Mouse (Mus musculus) heart, embryonic 12.5 days (tissue): ENCODE results near the gene 3300002I08Rik. TPM values are rescaled to one million over a fixed set of nuclear protein-coding genes. Genes with fewer than 3 reads are reported as not detected.
A peak's percentile ranks its signal among the peaks of the same experiment; 100 is the strongest.
"Not testable (repeated sequence)": the region's sequence is repeated elsewhere in the genome, so short reads cannot be mapped to it uniquely, and the experiment has no call there.

Experiments
- ATAC-seq: fragments of 200-750 bp; cut with Nextera tagmentation; 2 replicates; pipeline ENCODE4 v1.8.0; 2017; ENCODE audit warnings: moderate TSS enrichment, moderate library complexity; ENCODE audit not compliant: insufficient number of reproducible peaks, low FRiP score
- H3K27ac ChIP-seq: fragments of 300-500 bp; sonication (generic); 2 replicates; pipeline ENCODE4 v1.5.1; 2016; ENCODE audit warnings: mild to moderate bottlenecking, moderate library complexity; ENCODE audit not compliant: poor library complexity, severe bottlenecking
- H3K27me3 ChIP-seq: fragments of 300-500 bp; sonication (generic); replicated peaks from 2 replicates; pipeline ENCODE4 v1.6.1; 2016; ENCODE audit warnings: mild to moderate bottlenecking, moderate library complexity
- H3K36me3 ChIP-seq: fragments of 300-500 bp; sonication (generic); 2 replicates; pipeline ENCODE4 v1.6.1; 2016; ENCODE audit warnings: mild to moderate bottlenecking, moderate library complexity
- H3K4me1 ChIP-seq: fragments of 300-500 bp; sonication (generic); replicated peaks from 2 replicates; pipeline ENCODE4 v1.6.1; 2016; ENCODE audit warnings: mild to moderate bottlenecking
- H3K4me2 ChIP-seq: fragments of 300-500 bp; sonication (generic); 2 replicates; pipeline ENCODE4 v1.6.1; 2016; ENCODE audit warnings: mild to moderate bottlenecking, moderate library complexity
- H3K4me3 ChIP-seq: fragments of 300-500 bp; sonication (generic); 2 replicates; pipeline ENCODE4 v1.5.1; 2016; ENCODE audit warnings: mild to moderate bottlenecking
- H3K9ac ChIP-seq: fragments of 300-500 bp; sonication (generic); 2 replicates; pipeline ENCODE4 v1.6.1; 2016; ENCODE audit warnings: mild to moderate bottlenecking, moderate library complexity
- H3K9me3 ChIP-seq: fragments of 300-500 bp; sonication (generic); replicated peaks from 2 replicates; pipeline ENCODE4 v1.6.1; 2016; ENCODE audit warnings: mild to moderate bottlenecking, moderate library complexity
- WGBS: fragments of 180-500 bp; shearing (Covaris S2); methylation state at CpG from one replicate; pipeline ENCODE4 v1.1.7; 2016; 5-methylcytosine and 5-hydroxymethylcytosine counted together
- polyA plus RNA-seq: library from polyadenylated mRNA; unstranded; fragments of >200 nt; fragmentation: Nextera tagmentation; extraction: Ambion mirVana; gene quantifications from 2 replicates; pipeline ENCODE4 v1.2.1, GENCODE M21; 2016

Gene 3300002I08Rik
- polyA plus RNA-seq, result 4.9 and 5.4 TPM in 2 replicates

DNA sequence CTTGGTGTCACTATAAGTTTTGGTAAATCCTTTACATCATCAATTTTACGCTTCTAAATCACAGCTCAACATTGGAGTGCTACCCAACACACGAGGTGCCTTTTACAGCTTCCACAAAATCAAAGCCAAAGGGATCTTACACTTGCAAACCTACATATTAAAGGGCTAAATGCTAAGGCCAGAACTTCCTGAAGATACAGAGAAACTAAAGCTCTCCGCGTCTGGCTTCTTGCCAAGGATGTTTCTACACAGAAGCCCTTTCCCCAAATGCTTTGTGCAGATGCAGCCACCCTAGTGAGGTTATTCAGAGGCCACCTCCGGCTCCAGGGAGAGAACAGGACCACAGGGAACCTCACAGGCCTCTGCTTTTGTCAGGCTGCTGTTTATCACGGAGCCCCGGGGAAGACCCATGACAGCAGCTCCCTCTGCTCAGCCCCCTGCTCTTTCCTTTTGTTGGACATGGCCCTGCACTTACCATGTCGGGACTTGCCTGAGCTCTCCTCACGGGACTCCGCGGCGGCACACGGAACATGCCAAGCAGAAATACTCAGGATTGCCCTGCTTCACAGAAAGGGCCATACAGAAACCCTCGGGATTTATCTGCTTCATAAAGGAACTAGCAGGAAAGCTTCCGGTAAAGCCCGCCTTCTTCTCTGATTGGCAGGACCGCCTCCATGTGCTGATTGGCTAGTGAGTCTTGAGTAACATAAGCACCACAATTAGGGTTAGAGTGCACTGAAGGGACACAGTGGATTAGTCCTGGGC lies at the start of gene 3300002I08Rik:
Gene 3300002I08Rik, minus strand, starts transcription at position 653 of the 765 bp plus-strand sequence.
- peak within 1 kb of the TSS; percentile 65 for H3K4me2 ChIP-seq
- 7% methylated on average over 17 of the region's 17 CpGs for WGBS

DNA sequence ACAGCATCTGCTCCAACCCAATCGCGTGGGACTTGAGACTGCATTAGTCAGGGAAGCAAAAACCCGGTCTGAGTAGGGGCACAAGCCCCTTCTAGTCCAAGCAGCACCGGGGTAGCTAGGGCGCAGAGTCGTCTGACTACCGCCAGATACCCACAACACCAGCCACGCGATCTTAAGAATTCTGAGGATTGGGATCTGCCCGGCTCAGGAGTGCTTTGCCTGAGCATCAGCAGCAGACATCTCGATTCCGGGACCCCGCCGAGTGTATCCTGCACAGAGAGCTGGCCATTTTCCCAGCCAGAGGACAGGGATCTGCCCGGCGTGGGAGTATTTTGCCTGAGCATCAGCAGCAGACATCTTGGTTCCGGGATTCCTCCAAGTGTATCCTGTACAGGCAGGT lies 49.6 kb upstream of the 3300002I08Rik start:
- H3K36me3 ChIP-seq, result peaks cover 14% of the 10 kb centered on the region
- H3K27ac ChIP-seq, ATAC-seq, H3K9me3 ChIP-seq, H3K27me3 ChIP-seq, H3K9ac ChIP-seq, H3K4me3 ChIP-seq, H3K4me2 ChIP-seq, H3K4me1 ChIP-seq: not testable (repeated sequence)
- 84% methylated on average over 17 of the region's 17 CpGs for WGBS

More for the DNA sequence above, at the start of gene 3300002I08Rik:
- not testable (repeated sequence) for H3K4me1 ChIP-seq, H3K27me3 ChIP-seq, H3K36me3 ChIP-seq, H3K9me3 ChIP-seq
- Histone ChIP-seq H3K9ac (peak within 1 kb of the TSS; percentile 89), H3K27ac (peak within 1 kb of the TSS; percentile 91), H3K4me3 (peak within 1 kb of the TSS; percentile 91)
- ATAC-seq, result peak; percentile 97

- H3K4me2 ChIP-seq, result no peak overlapping the region
- 77% methylated on average over 1 of the region's 1 CpGs for WGBS
- ATAC-seq, result no peak
- H3K36me3 ChIP-seq, result no peaks in the 10 kb centered on the region
- no peaks in the 10 kb centered on the region for H3K4me1 ChIP-seq
- no peak overlapping the region for H3K4me3 ChIP-seq
- H3K27ac ChIP-seq, result no peak overlapping the region
- H3K27me3 ChIP-seq, result no peaks in the 10 kb centered on the region
- peaks cover 24% of the 10 kb centered on the region for H3K9me3 ChIP-seq
- no peak overlapping the region for H3K9ac ChIP-seq
Measured at GRCm38 (mm10) chr2:150390198-150390597, 27.6 kb upstream of the 3300002I08Rik start.

GRCm38 (mm10) chr2:150385553-150386106 lies 23.1 kb upstream of the 3300002I08Rik start:
- H3K36me3 ChIP-seq, H3K4me1 ChIP-seq, H3K4me3 ChIP-seq, ATAC-seq, H3K9ac ChIP-seq, H3K4me2 ChIP-seq, H3K27me3 ChIP-seq, H3K27ac ChIP-seq: not testable (repeated sequence)
- WGBS, result 89% methylated on average over 19 of the region's 19 CpGs
- H3K9me3 ChIP-seq, result peaks cover 17% of the 10 kb centered on the region; the same call in 1 of the 2 replicates

DNA sequence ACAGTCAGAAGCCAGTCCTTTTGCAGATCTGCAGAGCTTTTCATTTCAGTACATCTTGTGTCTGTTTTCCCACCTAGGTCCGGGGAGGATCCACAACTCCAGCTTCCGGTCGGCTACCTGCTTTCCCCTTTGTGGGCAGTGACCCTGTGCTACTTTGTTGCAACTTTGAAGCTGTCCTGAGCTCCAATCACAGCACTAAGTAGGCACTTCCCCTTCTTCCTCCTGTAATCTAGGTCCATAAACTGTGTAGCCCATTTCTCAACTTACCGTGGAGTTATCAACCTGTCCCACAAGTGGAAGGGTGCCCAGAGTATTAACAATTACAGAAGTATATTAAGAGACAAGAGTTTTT lies 289 bp upstream of the 3300002I08Rik start:
- WGBS, result 9% methylated on average over 4 of the region's 4 CpGs

DNA sequence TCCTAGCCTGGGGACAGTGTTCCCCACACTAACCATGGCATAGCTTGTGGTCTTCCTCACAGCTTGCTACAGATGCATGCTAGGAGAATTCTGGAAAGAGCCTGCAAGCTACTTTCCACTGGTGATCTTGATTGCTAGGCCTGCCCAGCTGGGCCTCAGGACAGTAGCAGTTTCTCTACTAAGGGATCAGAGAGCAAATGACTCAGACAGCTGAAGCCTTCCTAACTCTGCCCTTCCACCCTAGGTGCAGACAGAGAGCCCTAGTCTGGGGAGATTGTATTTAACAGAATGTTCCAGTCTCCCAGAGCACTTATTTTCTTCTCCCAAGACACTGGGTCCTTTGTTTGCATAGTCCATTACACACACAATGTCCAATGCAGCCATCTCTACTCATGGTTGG lies 5.4 kb downstream of the 3300002I08Rik start:
- not testable (repeated sequence) for ATAC-seq

More for the DNA sequence above, 289 bp upstream of the 3300002I08Rik start:
- Histone ChIP-seq H3K4me2 (peak overlapping the region; percentile 65), H3K4me1 (0 out of 2 replicates have a peak, but pooled peaks cover 3% of the 10 kb centered on the region), H3K4me3 (peak overlapping the region; percentile 91), H3K9me3 (no peaks in the 10 kb centered on the region), H3K9ac (peak overlapping the region; percentile 89), H3K27me3 (no peaks in the 10 kb centered on the region), H3K36me3 (no peaks in the 10 kb centered on the region), H3K27ac (peak overlapping the region; percentile 91; the same call in 1 of the 2 replicates)
- peak; percentile 46; the same call in 1 of the 2 replicates for ATAC-seq

DNA sequence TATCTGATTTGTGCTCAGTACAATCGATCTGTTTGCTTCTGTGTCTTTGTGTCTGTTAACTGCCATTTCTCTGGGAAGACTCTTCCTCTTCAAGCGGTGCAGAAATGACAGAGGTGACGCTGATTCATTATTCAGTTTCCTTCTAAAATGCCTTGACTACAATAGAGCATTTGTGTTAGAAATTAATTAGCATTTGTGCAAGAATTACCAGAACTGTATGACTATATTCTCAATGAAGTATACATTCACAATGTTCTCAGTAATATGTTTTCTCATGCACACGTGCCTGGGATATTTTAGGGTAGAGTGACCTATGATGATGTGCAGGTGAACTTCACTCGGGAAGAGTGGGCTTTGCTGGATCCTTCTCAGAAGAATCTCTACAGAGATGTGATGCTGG lies 39.2 kb downstream of the 3300002I08Rik start, which contains the start of gene Gm10130:
Gene Gm10130, plus strand, starts transcription at position 301 of the 400 bp plus-strand sequence.
- no peaks in the 10 kb centered on the region for H3K4me1 ChIP-seq
- H3K4me3 ChIP-seq, result no peak within 1 kb of the TSS
- WGBS, result 88% methylated on average over 5 of the region's 5 CpGs
- no peak within 1 kb of the TSS for H3K27ac ChIP-seq
- no peaks in the 10 kb centered on the region for H3K27me3 ChIP-seq
- no peak within 1 kb of the TSS for H3K9ac ChIP-seq
- H3K9me3 ChIP-seq, result peaks cover 27% of the 10 kb centered on the region
- H3K4me2 ChIP-seq, result no peak within 1 kb of the TSS
- H3K36me3 ChIP-seq, result peaks cover 57% of the 10 kb centered on the region
- ATAC-seq, result no peak

More for the DNA sequence above, 5.4 kb downstream of the 3300002I08Rik start:
- H3K9ac ChIP-seq, H3K36me3 ChIP-seq, H3K27ac ChIP-seq, H3K9me3 ChIP-seq, H3K4me2 ChIP-seq, H3K4me1 ChIP-seq, H3K27me3 ChIP-seq, H3K4me3 ChIP-seq: not testable (repeated sequence)

DNA sequence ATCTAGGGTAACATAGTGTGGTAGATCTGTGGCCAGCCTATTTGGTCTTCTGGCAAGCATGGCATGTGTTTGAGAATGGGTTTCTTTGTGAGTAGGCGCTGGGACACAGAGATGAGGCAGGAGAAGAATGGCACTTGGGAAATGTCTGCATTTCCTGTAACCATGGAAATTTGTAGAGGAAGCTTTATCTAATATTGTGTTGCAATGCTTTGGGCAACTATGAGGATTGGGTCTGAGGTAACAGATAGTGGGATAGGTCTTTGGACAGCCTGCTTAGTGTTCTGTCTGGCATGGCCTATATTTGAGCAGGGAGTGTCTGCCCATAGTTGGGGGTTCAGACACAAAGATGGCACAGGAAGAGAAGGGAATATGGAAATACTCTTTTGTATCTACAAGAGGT lies 43.6 kb downstream of the 3300002I08Rik start:
- no peak overlapping the region for H3K4me3 ChIP-seq
- WGBS, result 78% methylated on average over 1 of the region's 1 CpGs
- no peak overlapping the region for H3K9ac ChIP-seq
- peaks cover 28% of the 10 kb centered on the region for H3K9me3 ChIP-seq
- H3K4me1 ChIP-seq, result no peaks in the 10 kb centered on the region
- no peaks in the 10 kb centered on the region for H3K27me3 ChIP-seq
- H3K27ac ChIP-seq, result no peak overlapping the region
- ATAC-seq, result no peak
- no peak overlapping the region for H3K4me2 ChIP-seq
- peaks cover 54% of the 10 kb centered on the region for H3K36me3 ChIP-seq

DNA sequence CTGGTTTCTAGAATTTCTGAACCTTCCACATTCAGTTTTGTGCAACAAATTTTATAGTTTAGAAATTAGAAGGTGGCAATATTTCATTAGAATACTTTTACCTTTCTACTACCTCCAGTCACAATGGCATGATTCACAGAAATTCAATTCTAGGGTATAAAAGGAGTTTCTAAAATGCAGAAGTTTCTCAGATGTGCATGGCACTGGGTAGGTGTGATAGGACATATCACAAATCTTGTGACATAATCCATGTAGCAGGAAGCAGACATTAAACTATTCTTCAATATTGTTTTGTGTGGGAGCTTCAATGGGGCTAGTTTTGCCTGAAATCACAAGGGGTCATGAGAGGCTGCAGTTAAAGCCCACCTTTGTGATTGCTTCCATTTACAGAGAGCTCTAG lies 46.4 kb downstream of the 3300002I08Rik start:
- H3K4me2 ChIP-seq, result no peak overlapping the region
- peaks cover 40% of the 10 kb centered on the region for H3K36me3 ChIP-seq
- H3K4me1 ChIP-seq, result 0 out of 2 replicates have a peak, but pooled peaks cover 2% of the 10 kb centered on the region
- no peak overlapping the region for H3K4me3 ChIP-seq
- no peak for ATAC-seq
- H3K27me3 ChIP-seq, result no peaks in the 10 kb centered on the region
- no peak overlapping the region for H3K9ac ChIP-seq
- H3K9me3 ChIP-seq, result peaks cover 20% of the 10 kb centered on the region
- no peak overlapping the region for H3K27ac ChIP-seq

DNA sequence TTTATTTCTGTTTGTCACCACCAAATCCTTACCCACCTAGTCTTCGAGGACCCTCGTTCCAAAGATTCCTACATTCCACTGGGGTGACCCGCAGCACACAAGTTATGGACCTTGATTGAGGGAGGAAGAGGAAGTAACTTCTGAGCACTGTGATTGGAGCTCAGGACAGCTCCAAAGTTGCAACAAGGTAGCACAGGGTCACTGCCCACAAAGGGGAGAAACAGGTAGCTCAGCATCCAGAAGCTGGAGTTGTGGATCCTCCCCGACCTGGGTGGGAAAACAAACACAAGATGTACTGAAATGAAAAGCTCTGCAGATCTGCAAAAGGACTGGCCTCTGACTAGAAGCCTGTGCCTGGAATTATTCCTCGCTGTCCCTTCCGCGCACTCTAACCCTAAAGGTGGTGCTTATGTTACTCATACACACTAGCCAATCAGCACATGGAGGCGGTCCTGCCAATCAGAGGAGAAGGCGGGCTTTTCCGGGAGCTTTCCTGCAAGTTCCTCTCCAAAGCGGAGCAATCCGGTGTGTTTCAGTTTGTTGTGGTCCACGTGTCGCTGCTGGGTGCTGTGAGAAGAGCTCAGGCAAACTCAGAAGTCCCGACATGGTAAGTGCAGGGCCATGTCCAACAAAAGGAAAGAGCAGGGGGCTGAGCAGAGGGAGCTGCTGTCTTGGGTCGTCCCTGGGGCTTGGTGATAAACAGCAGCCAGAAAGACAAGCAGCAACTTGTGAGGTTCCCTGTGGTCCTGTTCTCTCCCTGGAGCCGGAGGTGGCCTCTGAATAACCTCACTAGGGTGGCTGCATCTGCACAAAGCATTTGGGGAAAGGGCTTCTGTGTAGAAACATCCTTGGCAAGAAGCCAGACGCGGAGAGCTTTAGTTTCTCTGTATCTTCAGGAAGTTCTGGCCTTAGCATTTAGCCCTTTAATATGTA lies 51.3 kb downstream of the 3300002I08Rik start:
- Histone ChIP-seq H3K4me3 (peak overlapping the region; percentile 74), H3K27ac (peak overlapping the region; percentile 83; the same call in 1 of the 2 replicates), H3K4me2 (peak overlapping the region; percentile 70), H3K9ac (peak overlapping the region; percentile 82)
- not testable (repeated sequence) for H3K36me3 ChIP-seq, H3K27me3 ChIP-seq, H3K4me1 ChIP-seq, H3K9me3 ChIP-seq
- WGBS, result 7% methylated on average over 19 of the region's 19 CpGs
- ATAC-seq, result peak; percentile 97
